Mouse (Mus musculus) spleen, adult 2 months (tissue): ENCODE results near the gene Nrxn3. TPM values are rescaled to one million over a fixed set of nuclear protein-coding genes. Genes with fewer than 3 reads are reported as not detected.

Experiments used
- DNase-seq, 2 experiments: peaks; one replicate each; pipeline versions ENCODE4 v3.0.0 to v3.0.0-alpha.2; 2012 to 2021; ENCODE audit warnings: low spot score in 2 of 2, low read depth in 1 of 2
- H3K27ac ChIP-seq: fragments of 200-500 bp; 2 replicates; pipeline ENCODE4 v1.5.1; 2012; ENCODE audit warnings: low read length, inconsistent platforms; ENCODE audit not compliant: insufficient read depth
- H3K27me3 ChIP-seq: fragments of 200-500 bp; 2 replicates; pipeline ENCODE4 v1.6.1; 2012; ENCODE audit warnings: mild to moderate bottlenecking, moderate library complexity, low read length, inconsistent platforms; ENCODE audit not compliant: control insufficient read depth, insufficient read depth
- H3K36me3 ChIP-seq: fragments of 200-500 bp; 2 replicates; pipeline ENCODE4 v1.6.1; 2012; ENCODE audit warnings: mild to moderate bottlenecking, low read length, inconsistent platforms; ENCODE audit not compliant: control insufficient read depth, insufficient read depth
- H3K4me1 ChIP-seq: fragments of 200-500 bp; 2 replicates; pipeline ENCODE4 v1.6.1; 2011; ENCODE audit warnings: inconsistent platforms; ENCODE audit not compliant: control insufficient read depth, insufficient read depth, insufficient read length
- H3K4me3 ChIP-seq: fragments of 200-500 bp; 2 replicates; pipeline ENCODE4 v1.5.1; 2011; ENCODE audit warnings: mild to moderate bottlenecking, inconsistent platforms; ENCODE audit not compliant: insufficient read depth, insufficient read length; ENCODE audit errors: extremely low read depth
- CTCF ChIP-seq: fragments of 200-500 bp; IDR thresholded peaks from 2 replicates; pipeline ENCODE4 v1.5.1; 2011; ENCODE audit warnings: mild to moderate bottlenecking, inconsistent platforms; ENCODE audit not compliant: insufficient read depth, insufficient read length, insufficient replicate concordance; ENCODE audit errors: extremely low read depth
- POLR2A ChIP-seq: fragments of 200-500 bp; IDR thresholded peaks from 2 replicates; pipeline ENCODE4 v1.6.1; 2011; ENCODE audit warnings: low read depth, low read length, inconsistent platforms
- WGBS: fragments of 180-500 bp; shearing (Covaris S2); methylation state at CpG from one replicate; pipeline ENCODE4 v1.1.7; 2018; 5-methylcytosine and 5-hydroxymethylcytosine counted together
- polyA plus RNA-seq: library from polyadenylated mRNA; depleted of rRNA; stranded (reverse); fragments of >200 nt; gene quantifications from 2 replicates; pipeline ENCODE4 v1.2.3, GENCODE M21; 2012

Nrxn3 gene
- polyA plus RNA-seq, 1 experiment: not detected

DNA sequence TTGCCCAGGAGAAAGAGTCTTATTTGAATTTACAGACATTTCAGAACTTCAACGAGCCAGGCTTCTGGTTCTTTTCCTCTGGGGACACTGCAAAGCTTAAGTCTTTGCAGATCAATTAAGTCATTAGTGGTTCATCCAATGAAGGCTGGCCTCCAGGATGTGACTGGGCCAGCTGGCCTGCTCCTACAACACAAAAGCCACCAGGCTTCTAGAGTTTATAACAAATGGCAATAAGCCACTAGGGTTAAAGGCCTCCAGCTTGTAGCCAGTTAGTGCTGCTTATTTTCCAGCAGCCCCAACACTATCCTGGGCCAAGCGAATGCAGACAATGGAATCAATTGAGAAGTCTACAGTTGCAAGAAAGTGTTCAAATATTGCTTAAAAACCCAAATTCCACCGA lies 1304.3 kb downstream of the Nrxn3 start:
- no peaks in the 10 kb centered on the region for H3K4me1 ChIP-seq
- no peak for DNase-seq
- H3K27me3 ChIP-seq: no peaks in the 10 kb centered on the region
- no peak for TF ChIP-seq CTCF
- TF ChIP-seq POLR2A: no peak
- no peak overlapping the region for H3K27ac ChIP-seq
- 59% methylated on average over 3 of the region's 3 CpGs for whole genome bisulfite sequencing
- H3K4me3 ChIP-seq: no peak overlapping the region
- no peaks in the 10 kb centered on the region for H3K36me3 ChIP-seq

DNA sequence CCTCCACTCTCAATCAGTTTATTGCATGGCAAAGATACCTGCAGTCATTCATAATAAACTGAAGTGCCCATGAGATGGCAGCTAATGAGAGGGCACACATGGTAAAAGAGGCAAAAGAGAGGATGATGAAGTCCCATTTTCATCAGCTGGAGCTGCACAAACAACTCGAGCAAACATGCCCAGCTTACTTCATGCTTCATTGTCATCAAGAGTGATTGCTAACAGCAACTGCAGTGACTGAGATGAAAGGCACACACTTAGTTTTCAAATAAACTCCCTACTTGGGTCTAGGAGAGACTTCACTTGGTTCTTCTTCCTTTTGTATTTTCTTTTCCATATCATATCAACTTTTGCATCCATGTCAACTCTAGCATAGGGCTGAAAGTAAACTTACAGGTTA lies 1318.4 kb downstream of the Nrxn3 start:
- DNase-seq: no peak
- 68% methylated on average over 1 of the region's 1 CpGs for WGBS
- no peak for TF ChIP-seq POLR2A
- no peak for TF ChIP-seq CTCF
- H3K4me3 ChIP-seq: no peak overlapping the region
- no peaks in the 10 kb centered on the region for H3K36me3 ChIP-seq
- no peak overlapping the region for H3K27ac ChIP-seq
- H3K4me1 ChIP-seq: no peaks in the 10 kb centered on the region
- H3K27me3 ChIP-seq: no peaks in the 10 kb centered on the region

DNA sequence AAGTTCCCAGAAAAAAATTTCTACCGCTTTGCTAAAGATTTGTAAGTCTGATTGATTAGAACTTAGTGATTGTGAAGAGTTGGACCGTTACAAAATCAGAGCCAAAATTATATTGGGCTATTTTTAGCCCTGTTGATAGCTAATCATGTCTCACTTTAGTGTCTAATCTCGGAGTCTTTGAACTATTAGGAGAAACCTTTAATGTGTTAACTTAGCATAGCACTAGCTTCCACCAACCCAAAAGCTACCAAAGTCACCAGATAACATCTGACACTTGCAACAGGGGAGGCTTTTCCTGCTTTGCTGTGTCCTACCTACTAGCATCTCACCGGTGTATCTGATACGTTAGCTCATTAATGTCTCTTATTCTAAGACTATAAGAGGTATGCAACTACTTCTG lies 1333.6 kb downstream of the Nrxn3 start:
- no peak overlapping the region for H3K27ac ChIP-seq
- no peaks in the 10 kb centered on the region for H3K36me3 ChIP-seq
- no peaks in the 10 kb centered on the region for H3K27me3 ChIP-seq
- TF ChIP-seq CTCF: no peak
- no peak for TF ChIP-seq POLR2A
- WGBS: 85% methylated on average over 5 of the region's 5 CpGs
- DNase-seq: no peak
- no peaks in the 10 kb centered on the region for H3K4me1 ChIP-seq
- no peak overlapping the region for H3K4me3 ChIP-seq

DNA sequence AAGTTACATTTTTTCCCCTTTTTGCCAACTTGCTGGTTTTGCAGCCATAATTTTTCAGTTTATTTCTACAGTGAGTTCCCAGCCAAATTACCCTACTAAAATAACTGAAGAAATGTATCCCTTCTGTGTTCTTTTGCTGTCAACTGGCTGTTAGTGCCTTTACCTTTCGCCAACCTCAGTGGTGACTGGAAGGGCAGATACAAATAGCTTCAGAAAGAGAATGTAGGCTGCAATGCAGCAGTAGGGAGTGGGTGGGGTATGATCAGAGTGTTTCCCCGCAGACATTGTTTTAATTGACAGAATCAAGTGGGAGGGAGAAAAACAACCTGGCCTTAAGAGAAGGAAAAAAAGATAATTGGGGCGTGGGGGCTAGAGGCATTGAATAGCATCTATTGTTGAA lies 1337.1 kb downstream of the Nrxn3 start:
- Histone ChIP-seq H3K27me3 (no peaks in the 10 kb centered on the region), H3K4me1 (no peaks in the 10 kb centered on the region), H3K27ac (no peak overlapping the region), H3K4me3 (no peak overlapping the region), H3K36me3 (no peaks in the 10 kb centered on the region)
- 74% methylated on average over 3 of the region's 3 CpGs for WGBS
- no peak for TF ChIP-seq POLR2A
- no peak for TF ChIP-seq CTCF
- DNase-seq: no peak

DNA sequence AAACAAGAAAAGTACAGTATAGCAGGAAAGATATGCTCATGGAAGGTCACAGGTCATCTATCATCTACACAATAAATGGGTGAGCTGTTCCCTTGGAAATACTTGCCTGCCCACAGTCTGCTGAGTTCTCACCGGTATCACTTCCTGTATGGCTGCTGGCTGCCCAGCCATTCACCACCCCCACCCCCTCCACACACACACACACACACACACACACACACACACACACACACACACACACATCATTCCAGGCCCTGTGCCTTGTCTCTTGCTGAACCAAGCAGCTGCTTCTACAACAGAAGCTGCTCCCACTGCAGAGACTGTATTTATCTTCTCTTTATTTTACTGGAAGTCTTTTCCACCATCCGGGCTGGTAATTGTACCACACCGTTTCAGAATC lies 1338.6 kb downstream of the Nrxn3 start:
- H3K4me3 ChIP-seq: no peak overlapping the region
- DNase-seq: no peak
- TF ChIP-seq CTCF: no peak
- TF ChIP-seq POLR2A: no peak
- H3K36me3 ChIP-seq: no peaks in the 10 kb centered on the region
- no peaks in the 10 kb centered on the region for H3K27me3 ChIP-seq
- H3K4me1 ChIP-seq: no peaks in the 10 kb centered on the region
- WGBS: 51% methylated on average over 3 of the region's 3 CpGs
- H3K27ac ChIP-seq: no peak overlapping the region

DNA sequence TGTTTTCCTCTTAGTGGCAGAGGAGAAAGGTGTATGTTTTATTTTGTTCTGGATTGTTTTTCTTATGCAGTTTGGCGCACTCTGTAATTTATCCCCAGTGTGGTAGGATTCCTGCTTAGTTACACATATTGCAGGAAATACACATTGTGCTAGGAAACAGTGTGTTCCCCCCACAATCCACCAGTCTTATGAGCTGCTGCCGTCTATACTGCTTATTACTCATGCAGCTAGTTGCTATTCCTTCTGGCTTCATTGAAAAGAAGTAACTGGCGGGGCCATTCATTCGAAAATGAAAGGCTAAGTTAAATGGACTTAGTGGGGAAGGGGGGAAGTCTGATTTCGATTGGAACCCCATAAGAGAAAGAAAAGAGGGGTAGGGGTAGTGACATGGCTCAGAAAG lies 1339.5 kb downstream of the Nrxn3 start:
- 76% methylated on average over 5 of the region's 5 CpGs for WGBS
- H3K4me1 ChIP-seq: no peaks in the 10 kb centered on the region
- no peak overlapping the region for H3K27ac ChIP-seq
- no peak overlapping the region for H3K4me3 ChIP-seq
- H3K36me3 ChIP-seq: no peaks in the 10 kb centered on the region
- no peaks in the 10 kb centered on the region for H3K27me3 ChIP-seq
- TF ChIP-seq POLR2A (no peak), CTCF (no peak)
- DNase-seq: no peak

DNA sequence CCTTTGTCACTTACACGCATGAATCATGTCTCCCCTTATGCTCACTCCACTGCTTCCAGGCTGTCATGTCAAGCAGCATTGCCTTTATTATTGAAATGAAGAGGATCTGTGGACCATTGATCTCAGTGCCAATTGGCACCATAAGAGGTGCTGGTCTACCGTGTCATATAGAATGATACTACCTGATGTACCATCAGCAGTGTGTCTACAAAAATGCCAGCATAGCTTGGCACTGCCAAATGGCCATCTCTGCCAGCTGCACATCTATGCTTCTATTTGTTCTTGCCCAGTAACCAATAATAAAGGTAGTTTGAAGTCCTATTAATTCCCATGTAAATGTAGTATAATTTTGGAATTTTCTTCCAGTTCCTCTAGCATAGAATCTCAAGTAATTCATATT lies 1340.8 kb downstream of the Nrxn3 start:
- no peaks in the 10 kb centered on the region for H3K36me3 ChIP-seq
- H3K4me3 ChIP-seq: no peak overlapping the region
- WGBS: 94% methylated on average over 2 of the region's 2 CpGs
- no peak for TF ChIP-seq CTCF
- no peak for TF ChIP-seq POLR2A
- H3K27me3 ChIP-seq: no peaks in the 10 kb centered on the region
- no peaks in the 10 kb centered on the region for H3K4me1 ChIP-seq
- no peak for DNase-seq
- no peak overlapping the region for H3K27ac ChIP-seq

DNA sequence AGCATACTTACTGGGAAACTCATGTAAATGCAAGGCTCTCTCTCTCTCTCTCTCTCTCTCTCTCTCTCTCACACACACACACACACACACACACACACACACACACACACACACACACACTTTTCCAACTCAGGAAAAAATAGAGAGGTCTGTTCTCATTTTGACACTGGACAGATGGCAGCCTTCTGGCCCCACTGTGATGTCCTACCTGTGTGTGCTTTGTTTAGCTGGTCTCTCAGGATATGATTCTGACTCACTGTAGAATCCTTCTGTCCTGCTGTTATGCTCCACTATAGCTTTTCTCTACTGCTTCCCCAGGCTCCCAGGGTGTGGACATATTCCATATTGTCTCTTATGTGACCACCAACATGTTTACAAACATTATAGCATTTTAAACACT lies 1363.2 kb downstream of the Nrxn3 start:
- Histone ChIP-seq H3K36me3 (no peaks in the 10 kb centered on the region), H3K27me3 (no peaks in the 10 kb centered on the region), H3K27ac (no peak overlapping the region), H3K4me1 (no peaks in the 10 kb centered on the region), H3K4me3 (no peak overlapping the region)
- DNase-seq: no peak
- no peak for TF ChIP-seq CTCF
- TF ChIP-seq POLR2A: no peak
